Mouse (Mus musculus) CH12.LX (cell line): Measurements from ENCODE around the gene Kif22. TPM values are rescaled to one million over a fixed set of nuclear protein-coding genes. Genes with fewer than 3 reads are reported as not detected.

Source experiments
- DNase-seq: peaks from one replicate; pipeline ENCODE4 v3.0.0-alpha.2; 2013; ENCODE audit errors: extremely low read depth
- H3K27ac ChIP-seq: 2 replicates; pipeline ENCODE4 v1.5.1; 2012; ENCODE audit warnings: low read depth, mild to moderate bottlenecking, control low read depth, moderate library complexity; ENCODE audit not compliant: insufficient read depth
- H3K27me3 ChIP-seq: replicated peaks from 2 replicates; pipeline ENCODE3; 2012; ENCODE audit warnings: inconsistent platforms
- H3K36me3 ChIP-seq, 2 experiments: replicated peaks in 1 of 2; 2 replicates each; pipeline versions ENCODE3 to v1.6.1; 2012; ENCODE audit warnings: inconsistent platforms in 1 of 2, low read length in 1 of 2, mild to moderate bottlenecking in 1 of 2, mixed read lengths in 1 of 2, moderate library complexity in 1 of 2; ENCODE audit not compliant: control insufficient read depth in 1 of 2, insufficient read depth in 1 of 2
- H3K4me1 ChIP-seq, 2 experiments: 2 replicates each; pipeline ENCODE4 v1.6.1; 2012; ENCODE audit warnings: inconsistent platforms in 1 of 2, moderate library complexity in 1 of 2; ENCODE audit not compliant: insufficient read depth in 2 of 2, control insufficient read depth in 1 of 2
- H3K4me2 ChIP-seq: 2 replicates; pipeline ENCODE4 v1.6.1; 2012; ENCODE audit warnings: low read depth, mild to moderate bottlenecking, control low read depth; ENCODE audit not compliant: poor library complexity, insufficient read depth, severe bottlenecking
- H3K4me3 ChIP-seq, 3 experiments: fragments of 150-350 bp in 1 of 3; sonication (generic) in 1 of 3; replicated peaks in 1 of 3; 2 replicates each; pipeline versions ENCODE3 to v1.5.1; 2011 to 2012; ENCODE audit warnings: low read depth in 2 of 3, low read length in 2 of 3, mild to moderate bottlenecking in 2 of 3, moderate library complexity in 2 of 3, control low read depth in 1 of 3, improper control_type of control experiment in 1 of 3, inconsistent platforms in 1 of 3, mixed read lengths in 1 of 3; ENCODE audit not compliant: poor library complexity in 1 of 3
- H3K79me2 ChIP-seq: replicated peaks from 2 replicates; pipeline ENCODE4 v1.6.1; 2012; ENCODE audit warnings: mild to moderate bottlenecking, moderate library complexity; ENCODE audit not compliant: control insufficient read depth, poor library complexity, insufficient read depth, severe bottlenecking; ENCODE audit errors: extremely low read depth
- H3K9ac ChIP-seq: 2 replicates; pipeline ENCODE4 v1.6.1; 2012; ENCODE audit warnings: low read depth, mild to moderate bottlenecking, control low read depth, moderate library complexity; ENCODE audit not compliant: insufficient read depth
- H3K9me3 ChIP-seq: replicated peaks from 2 replicates; pipeline ENCODE3; 2012; ENCODE audit warnings: low read length, inconsistent platforms, mixed read lengths
- BHLHE40 ChIP-seq: IDR thresholded peaks from 2 replicates; pipeline ENCODE4 v1.6.1; 2011; ENCODE audit warnings: mild to moderate bottlenecking, low read depth, low read length, improper control_type of control experiment
- E2F4 ChIP-seq: IDR thresholded peaks from 2 replicates; pipeline ENCODE4 v1.6.1; 2011; ENCODE audit warnings: low read depth, low read length, improper control_type of control experiment; ENCODE audit not compliant: insufficient replicate concordance
- ELF1 ChIP-seq: IDR thresholded peaks from 2 replicates; pipeline ENCODE4 v1.6.1; 2014; ENCODE audit warnings: low read depth, mild to moderate bottlenecking, inconsistent platforms, low read length, improper control_type of control experiment
- ETS1 ChIP-seq: conservative IDR thresholded peaks from 2 replicates; pipeline ENCODE4 v1.6.1; 2012; ENCODE audit warnings: low read depth, mild to moderate bottlenecking, inconsistent platforms, low read length, improper control_type of control experiment, moderate library complexity
- GABPA ChIP-seq: IDR thresholded peaks from 2 replicates; pipeline ENCODE4 v1.6.1; 2012; ENCODE audit warnings: low read depth, low read length, improper control_type of control experiment, inconsistent platforms; ENCODE audit not compliant: insufficient replicate concordance
- HCFC1 ChIP-seq: IDR thresholded peaks from 2 replicates; pipeline ENCODE4 v1.6.1; 2012; ENCODE audit warnings: low read depth, mild to moderate bottlenecking, inconsistent platforms, low read length, improper control_type of control experiment
- IRF4 ChIP-seq: IDR thresholded peaks from 2 replicates; pipeline ENCODE4 v1.6.1; 2014; ENCODE audit warnings: low read depth, mild to moderate bottlenecking, inconsistent platforms, low read length, improper control_type of control experiment
- JUND ChIP-seq: conservative IDR thresholded peaks from 2 replicates; pipeline ENCODE4 v1.6.1; 2011; ENCODE audit warnings: low read depth, low read length, improper control_type of control experiment
- MAFK ChIP-seq: IDR thresholded peaks from 2 replicates; pipeline ENCODE4 v1.6.1; 2011; ENCODE audit warnings: low read length, improper control_type of control experiment; ENCODE audit not compliant: insufficient replicate concordance
- MAX ChIP-seq: IDR thresholded peaks from 2 replicates; pipeline ENCODE4 v1.6.1; 2011; ENCODE audit warnings: low read length, improper control_type of control experiment
- MAZ ChIP-seq: IDR thresholded peaks from 2 replicates; pipeline ENCODE4 v1.6.1; 2012; ENCODE audit warnings: low read depth, mild to moderate bottlenecking, inconsistent platforms, low read length, improper control_type of control experiment, moderate library complexity
- MEF2A ChIP-seq: IDR thresholded peaks from 2 replicates; pipeline ENCODE4 v1.6.1; 2014; ENCODE audit warnings: low read depth, mild to moderate bottlenecking, inconsistent platforms, low read length, improper control_type of control experiment, borderline replicate concordance
- MXI1 ChIP-seq: IDR thresholded peaks from 2 replicates; pipeline ENCODE4 v1.6.1; 2011; ENCODE audit warnings: mild to moderate bottlenecking, low read depth, low read length, improper control_type of control experiment
- MYC ChIP-seq: IDR thresholded peaks from 2 replicates; pipeline ENCODE4 v1.6.1; 2011; ENCODE audit warnings: low read depth, mild to moderate bottlenecking, improper control_type of control experiment, low read length
- NRF1 ChIP-seq: IDR thresholded peaks from 2 replicates; pipeline ENCODE4 v1.6.1; 2014; ENCODE audit warnings: low read depth, mild to moderate bottlenecking, inconsistent platforms, low read length, improper control_type of control experiment, moderate library complexity
- PAX5 ChIP-seq: IDR thresholded peaks from 2 replicates; pipeline ENCODE4 v1.6.1; 2012; ENCODE audit warnings: low read length, inconsistent platforms, mixed read lengths
- POLR2A ChIP-seq: IDR thresholded peaks from 2 replicates; pipeline ENCODE4 v1.6.1; 2011; ENCODE audit warnings: low read depth, mild to moderate bottlenecking, improper control_type of control experiment, low read length
- POLR2AphosphoS2 ChIP-seq: IDR thresholded peaks from 2 replicates; pipeline ENCODE4 v1.6.1; 2011; ENCODE audit warnings: low read depth, low read length, improper control_type of control experiment
- RAD21 ChIP-seq: IDR thresholded peaks from 2 replicates; pipeline ENCODE4 v1.6.1; 2011; ENCODE audit warnings: low read depth, mild to moderate bottlenecking, low read length, improper control_type of control experiment, moderate library complexity
- RCOR1 ChIP-seq: conservative IDR thresholded peaks from 2 replicates; pipeline ENCODE4 v1.6.1; 2012; ENCODE audit warnings: low read depth, mild to moderate bottlenecking, inconsistent platforms, low read length, improper control_type of control experiment
- SIN3A ChIP-seq: IDR thresholded peaks from 2 replicates; pipeline ENCODE4 v1.6.1; 2012; ENCODE audit warnings: low read length, improper control_type of control experiment, inconsistent platforms
- SMC3 ChIP-seq: IDR thresholded peaks from 2 replicates; pipeline ENCODE4 v1.6.1; 2011; ENCODE audit warnings: low read depth, low read length, improper control_type of control experiment
- TBP ChIP-seq: conservative IDR thresholded peaks from 2 replicates; pipeline ENCODE4 v1.6.1; 2011; ENCODE audit warnings: low read depth, low read length, improper control_type of control experiment
- USF1 ChIP-seq: IDR thresholded peaks from 2 replicates; pipeline ENCODE4 v1.6.1; 2014; ENCODE audit warnings: low read depth, mild to moderate bottlenecking, inconsistent platforms, low read length, improper control_type of control experiment
- USF2 ChIP-seq: conservative IDR thresholded peaks from 2 replicates; pipeline ENCODE4 v1.6.1; 2011; ENCODE audit warnings: low read depth, low read length, improper control_type of control experiment
- ZC3H11A ChIP-seq: IDR thresholded peaks from 2 replicates; pipeline ENCODE4 v1.6.1; 2012; ENCODE audit warnings: low read depth, mild to moderate bottlenecking, inconsistent platforms, low read length, improper control_type of control experiment
- ZKSCAN1 ChIP-seq: IDR thresholded peaks from 2 replicates; pipeline ENCODE4 v1.6.1; 2012; ENCODE audit warnings: low read depth, inconsistent platforms, low read length, improper control_type of control experiment, borderline replicate concordance
- ZMIZ1 ChIP-seq: IDR thresholded peaks from 2 replicates; pipeline ENCODE4 v1.6.1; 2012; ENCODE audit warnings: low read depth, mild to moderate bottlenecking, inconsistent platforms, low read length, improper control_type of control experiment
- ZNF384 ChIP-seq: IDR thresholded peaks from 2 replicates; pipeline ENCODE4 v1.6.1; 2012; ENCODE audit warnings: low read depth, low read length, improper control_type of control experiment, inconsistent platforms
- dilution Hi-C: fragments of 300-500 bp; cut with MboI; formaldehyde crosslinking; loops from 2 replicates; pipeline ENCODE4 v1.14.3; 2020; ENCODE audit warnings: low sequenced_read_pairs; ENCODE audit not compliant: extremely low pct_unique_long_range_greater_than_20kb, extremely low pct_ligation_motif_present
- in situ Hi-C: fragments of 300-500 bp; cut with MboI; formaldehyde crosslinking; loops from 3 replicates; pipeline ENCODE4 v1.14.3; 2019; ENCODE audit warnings: low sequenced_read_pairs, low pct_ligation_motif_present, low pct_unique_long_range_greater_than_20kb, mixed read lengths
- polyA plus RNA-seq: library from polyadenylated mRNA; unstranded; fragments of >175 nt; gene quantifications from 2 replicates; pipeline ENCODE4 v1.2.1, GENCODE M21; 2012; ENCODE audit warnings: low read depth; ENCODE audit not compliant: insufficient read length
- total RNA-seq, 2 experiments: library from RNA; depleted of rRNA; stranded (reverse); fragments of 300-350 nt in 1 of 2; fragments of >200 nt in 1 of 2; gene quantifications; 2 replicates each; pipeline ENCODE4 v1.2.3; 2012 to 2014

The Kif22 gene
- total and polyA plus RNA-seq, 3 experiments = 54.2 to 86.2 (median 58.1) TPM

- in situ Hi-C loops (no loop called here), dilution Hi-C loops (no loop called here)
- Histone ChIP-seq H3K4me3 (peak overlapping the region; percentile 58 to 80 (median 71)), H3K4me2 (peak overlapping the region; percentile 72), H3K9me3 (no peaks in the 10 kb centered on the region), H3K4me1 (peaks cover 14 to 23% of the 10 kb centered on the region in 2 experiments), H3K27ac (peak overlapping the region; percentile 84), H3K9ac (peak overlapping the region; percentile 87), H3K79me2 (peaks cover 22% of the 10 kb centered on the region), H3K27me3 (no peaks in the 10 kb centered on the region), H3K36me3 (peaks cover 47 to 74% of the 10 kb centered on the region in 2 experiments)
- no peak for TF ChIP-seq ZKSCAN1
- TF ChIP-seq USF2 = no peak
- TF ChIP-seq POLR2A = no peak
- no peak for TF ChIP-seq ZC3H11A
- no peak for TF ChIP-seq MYC
- no peak for TF ChIP-seq MAZ
- TF ChIP-seq ETS1 = no peak
- TF ChIP-seq PAX5 = no peak
- no peak for TF ChIP-seq MXI1
- TF ChIP-seq RAD21 = no peak
- TF ChIP-seq SIN3A = no peak
- TF ChIP-seq IRF4 = no peak
- no peak for TF ChIP-seq NRF1
- TF ChIP-seq E2F4 = no peak
- TF ChIP-seq MAFK = no peak
- no peak for TF ChIP-seq ELF1
- TF ChIP-seq ZNF384 = no peak
- TF ChIP-seq BHLHE40 = no peak
- no peak for DNase-seq
Measured at GRCm38 (mm10) chr7:127027885-127028284, 14.4 kb downstream of the Kif22 start.

DNA sequence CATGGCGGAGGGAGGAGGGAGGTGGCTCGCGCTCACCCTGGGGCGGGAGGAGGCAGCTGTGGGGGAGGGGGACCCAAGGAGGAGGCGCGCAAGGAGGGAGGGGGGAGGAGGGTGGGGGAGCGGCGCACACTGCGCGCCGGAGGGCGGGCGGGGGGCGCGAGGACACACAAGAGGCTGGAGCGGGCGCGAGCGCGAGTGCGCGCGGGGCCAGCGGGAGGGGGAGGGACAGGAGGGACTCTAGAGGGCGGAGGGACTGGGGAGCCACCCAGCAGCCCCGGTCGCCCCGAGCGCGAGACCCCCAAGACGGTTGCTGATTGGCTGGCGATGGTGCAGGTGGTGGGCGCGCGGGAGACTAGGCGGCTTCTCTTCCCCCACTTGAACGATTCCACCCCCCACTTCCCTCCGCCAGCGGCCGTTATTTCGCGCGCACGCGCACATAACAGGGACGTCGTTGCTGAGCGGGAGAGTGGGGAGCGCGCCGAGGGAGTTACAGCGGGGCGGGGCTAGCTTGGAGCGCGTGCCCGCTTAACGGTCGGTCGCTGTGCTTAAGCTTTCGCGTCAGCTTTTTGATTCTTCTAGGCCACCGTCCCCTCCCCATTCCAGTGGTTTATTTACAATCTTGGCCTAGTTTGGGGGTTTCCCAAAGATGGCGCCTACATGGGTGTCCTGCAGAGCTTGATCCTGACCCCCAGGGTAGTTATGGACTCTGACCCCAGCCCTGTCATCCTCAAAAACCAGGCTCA, 15.1 kb downstream of the Kif22 start, which contains the start of gene Maz:
TSS of gene Maz (minus strand) at position 54 of the 743 bp plus-strand sequence.
- Histone ChIP-seq H3K9me3 (no peaks in the 10 kb centered on the region), H3K36me3 (peaks cover 47 to 74% of the 10 kb centered on the region in 2 experiments), H3K27me3 (no peaks in the 10 kb centered on the region), H3K4me2 (peak within 1 kb of the TSS; percentile 72), H3K4me3 (peak within 1 kb of the TSS; percentile 76 to 80 (median 78)), H3K79me2 (peaks cover 22% of the 10 kb centered on the region), H3K9ac (peak within 1 kb of the TSS; percentile 99), H3K4me1 (peaks cover 17 to 30% of the 10 kb centered on the region in 2 experiments), H3K27ac (peak within 1 kb of the TSS; percentile 93)
- DNase-seq = peak; percentile 98
- in situ Hi-C loops = no loop called here
- dilution Hi-C loops = no loop called here
- TF ChIP-seq ETS1 (0 out of 2 replicates have a peak, but pooled peaks have one; percentile 41), HCFC1 (peak; percentile 85), SMC3 (no peak), MEF2A (peak; percentile 81; the same call in 1 of the 2 replicates), RCOR1 (no peak), ZC3H11A (no peak), USF2 (no peak), MXI1 (no peak), SIN3A (peak; percentile 96), PAX5 (no peak), E2F4 (peak; percentile 83; the same call in 1 of the 2 replicates), POLR2A (peak; percentile 72), JUND (no peak), ZKSCAN1 (no peak), ZNF384 (no peak), MAFK (no peak), GABPA (no peak), POLR2AphosphoS2 (peak; percentile 96), MAX (peak; percentile 72), MYC (peak; percentile 86), USF1 (no peak), RAD21 (no peak), TBP (0 out of 2 replicates have a peak, but pooled peaks have one; percentile 39), ZMIZ1 (peak; percentile 75; the same call in 1 of the 2 replicates)
